Mouse (Mus musculus) stomach, postnatal 0 days (tissue): ENCODE data around the gene Sla2. TPM values are rescaled to one million over a fixed set of nuclear protein-coding genes. Genes with fewer than 3 reads are reported as not detected.
"Not testable (repeated sequence)": the region's sequence is repeated elsewhere in the genome, so short reads cannot be mapped to it uniquely, and the experiment has no call there.

ENCODE experiments used
- ATAC-seq: fragments of 200-750 bp; cut with Nextera tagmentation; 2 replicates; pipeline ENCODE4 v1.8.0; 2017; ENCODE audit not compliant: low FRiP score, low TSS enrichment
- DNase-seq: peaks from one replicate; pipeline ENCODE4 v3.0.0-alpha.2; 2016; ENCODE audit warnings: low spot score
- H3K27ac ChIP-seq: fragments of 300-500 bp; sonication (generic); replicated peaks from 2 replicates; pipeline ENCODE4 v1.5.1; 2014; ENCODE audit warnings: mild to moderate bottlenecking, control low read depth
- H3K27me3 ChIP-seq: fragments of 300-500 bp; sonication (generic); 2 replicates; pipeline ENCODE4 v1.6.1; 2014; ENCODE audit warnings: low read length; ENCODE audit not compliant: control insufficient read depth, insufficient read depth
- H3K36me3 ChIP-seq: fragments of 300-500 bp; sonication (generic); 2 replicates; pipeline ENCODE4 v1.6.1; 2014; ENCODE audit warnings: low read length, mixed read lengths; ENCODE audit not compliant: control insufficient read depth, insufficient read depth
- H3K4me1 ChIP-seq: fragments of 300-500 bp; sonication (generic); replicated peaks from 2 replicates; pipeline ENCODE4 v1.6.1; 2014; ENCODE audit warnings: antibody characterized with exemption; ENCODE audit not compliant: control insufficient read depth, insufficient read depth
- H3K4me2 ChIP-seq: fragments of 300-500 bp; sonication (generic); replicated peaks from 2 replicates; pipeline ENCODE4 v1.6.1; 2014; ENCODE audit warnings: low read depth, mild to moderate bottlenecking, control low read depth, moderate library complexity
- H3K4me3 ChIP-seq: fragments of 300-500 bp; sonication (generic); 2 replicates; pipeline ENCODE4 v1.5.1; 2014; ENCODE audit warnings: low read depth, low read length, control low read depth
- H3K9ac ChIP-seq: fragments of 300-500 bp; sonication (generic); 2 replicates; pipeline ENCODE4 v1.6.1; 2014; ENCODE audit warnings: mild to moderate bottlenecking, low read length, control low read depth, mixed read lengths
- H3K9me3 ChIP-seq: fragments of 300-500 bp; sonication (generic); 2 replicates; pipeline ENCODE4 v1.6.1; 2016; ENCODE audit warnings: low read length; ENCODE audit not compliant: control insufficient read depth
- CTCF ChIP-seq: IDR thresholded peaks from 2 replicates; pipeline ENCODE4 v1.5.1; 2016; ENCODE audit warnings: antibody characterized with exemption, low read depth, mild to moderate bottlenecking, moderate library complexity
- EP300 ChIP-seq: optimal IDR thresholded peaks from 2 replicates; pipeline ENCODE3; 2016; ENCODE audit warnings: antibody characterized with exemption
- WGBS: fragments of 180-500 bp; shearing (Covaris S2); extraction: QIAGEN DNeasy Blood & Tissue Kit; methylation state at CpG from one replicate; pipeline ENCODE4 v1.1.7; 2014; 5-methylcytosine and 5-hydroxymethylcytosine counted together
- polyA plus RNA-seq: library from polyadenylated mRNA; unstranded; fragments of >200 nt; fragmentation: Nextera tagmentation; extraction: Ambion mirVana; gene quantifications from 2 replicates; pipeline ENCODE4 v1.2.1, GENCODE M21; 2015

Sla2 gene
- polyA plus RNA-seq, 1 experiment from 2014 or later, result 0.17 TPM

DNA sequence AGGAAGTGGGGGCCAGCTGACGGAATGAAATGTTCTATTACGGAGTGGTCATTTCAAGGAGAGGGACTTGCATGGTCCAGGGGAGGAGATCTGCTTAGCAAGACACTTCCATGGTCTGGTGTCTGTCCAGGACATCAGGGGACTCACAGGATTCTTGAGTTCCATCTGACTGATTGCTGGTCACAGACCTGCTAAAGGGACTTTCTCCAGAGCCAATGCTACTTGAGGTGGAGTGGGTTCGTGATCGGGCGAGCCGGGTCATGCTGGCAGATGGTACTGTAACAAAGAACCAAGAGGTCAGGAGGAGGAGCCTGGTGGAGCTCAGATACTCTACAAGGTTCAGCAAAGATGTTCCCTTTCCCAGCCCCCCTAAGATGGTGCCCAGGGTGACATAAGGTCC is 41.6 kb upstream of the Sla2 start:
- Histone ChIP-seq H3K27me3 (no peaks in the 10 kb centered on the region), H3K9me3 (no peaks in the 10 kb centered on the region), H3K4me2 (no peak overlapping the region), H3K4me1 (no peaks in the 10 kb centered on the region), H3K36me3 (peaks cover 13% of the 10 kb centered on the region; the same call in 1 of the 2 replicates), H3K4me3 (no peak overlapping the region), H3K9ac (no peak overlapping the region), H3K27ac (no peak overlapping the region)
- TF ChIP-seq EP300, result no peak
- no peak for TF ChIP-seq CTCF
- ATAC-seq (no peak), DNase-seq (no peak)
- 84% methylated on average over 6 of the region's 6 CpGs for WGBS

- 80% methylated on average over 6 of the region's 6 CpGs for WGBS
- H3K9me3 ChIP-seq, result no peaks in the 10 kb centered on the region
- H3K4me1 ChIP-seq, result no peaks in the 10 kb centered on the region
- ATAC-seq (no peak), DNase-seq (no peak)
- no peak for TF ChIP-seq EP300
- TF ChIP-seq CTCF, result no peak
- no peaks in the 10 kb centered on the region for H3K27me3 ChIP-seq
- H3K9ac ChIP-seq, result no peak overlapping the region
- no peak overlapping the region for H3K4me3 ChIP-seq
- peaks cover 10% of the 10 kb centered on the region; the same call in 1 of the 2 replicates for H3K36me3 ChIP-seq
- H3K4me2 ChIP-seq, result no peak overlapping the region
- no peak overlapping the region for H3K27ac ChIP-seq
Observed at GRCm38 (mm10) chr2:156927663-156928062, 40.7 kb upstream of the Sla2 start.

DNA sequence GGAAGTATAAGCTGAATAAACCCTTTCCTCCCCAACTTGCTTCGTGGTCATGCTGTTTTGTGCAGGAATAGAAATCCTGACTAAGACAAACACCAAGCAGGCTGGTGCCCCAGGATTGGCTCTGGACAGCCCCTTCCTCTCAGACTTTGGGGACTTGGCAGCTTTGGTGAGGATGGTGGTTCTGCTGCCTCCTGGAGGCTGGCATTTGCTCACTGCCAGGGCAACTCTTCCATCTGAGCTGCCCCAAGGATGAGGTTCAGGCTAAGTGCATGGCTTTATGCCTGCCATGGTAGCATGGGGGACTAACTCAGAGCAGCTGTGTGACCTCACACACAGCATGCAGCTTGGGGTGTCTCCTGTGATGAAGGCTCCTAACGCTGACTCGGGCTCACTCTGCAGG is 38.6 kb upstream of the Sla2 start:
- H3K36me3 ChIP-seq, H3K27me3 ChIP-seq, H3K4me2 ChIP-seq, H3K4me3 ChIP-seq, H3K4me1 ChIP-seq, H3K27ac ChIP-seq, ATAC-seq, DNase-seq, H3K9me3 ChIP-seq, H3K9ac ChIP-seq: not testable (repeated sequence)
- TF ChIP-seq CTCF, result 0 out of 2 replicates have a peak, but pooled peaks have one; percentile 10
- WGBS, result 75% methylated on average over 3 of the region's 3 CpGs

- not testable (repeated sequence) for H3K4me1 ChIP-seq, H3K9ac ChIP-seq, H3K27ac ChIP-seq, H3K36me3 ChIP-seq, H3K9me3 ChIP-seq, H3K4me2 ChIP-seq, DNase-seq, H3K27me3 ChIP-seq, H3K4me3 ChIP-seq
- 0 out of 2 replicates have a peak, but pooled peaks have one; percentile 31 for ATAC-seq
- 87% methylated on average over 4 of the region's 4 CpGs for WGBS
Observed at GRCm38 (mm10) chr2:156925075-156925474, 38.1 kb upstream of the Sla2 start.

DNA sequence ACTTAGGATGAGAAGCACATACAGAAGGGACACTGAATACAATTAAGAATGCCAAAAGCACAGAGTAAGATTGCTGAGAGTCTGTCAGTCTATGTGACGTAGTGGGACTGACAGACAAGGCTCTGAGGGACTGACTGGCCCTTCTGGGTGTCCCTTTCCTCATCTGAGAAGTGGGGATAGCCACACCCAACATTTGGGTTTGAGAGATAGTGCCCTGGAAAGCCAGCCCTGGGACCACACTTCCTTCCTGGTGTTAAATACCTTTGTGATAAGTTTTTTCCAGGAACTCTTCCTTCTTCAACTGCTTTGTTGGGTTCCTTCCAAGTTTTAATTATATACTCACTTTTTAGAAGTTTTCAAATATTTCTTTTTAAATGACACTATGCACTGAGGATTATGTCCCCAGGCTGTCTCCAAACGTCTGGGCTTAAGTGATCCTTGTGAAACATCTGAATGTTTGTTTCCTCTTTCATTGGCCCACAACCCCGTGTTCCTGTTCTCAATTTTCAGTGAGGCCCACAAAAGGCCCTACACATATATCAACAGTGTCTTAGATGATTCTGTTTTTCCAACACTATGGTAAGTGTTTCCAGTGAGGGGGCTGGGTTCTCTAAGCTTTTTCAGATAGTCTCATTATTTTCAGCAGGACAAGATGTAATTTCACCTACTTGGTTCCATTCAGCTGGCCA is 37.4 kb upstream of the Sla2 start:
- H3K4me2 ChIP-seq, result no peak overlapping the region
- peaks cover 3% of the 10 kb centered on the region; the same call in 1 of the 2 replicates for H3K36me3 ChIP-seq
- no peak overlapping the region for H3K4me3 ChIP-seq
- TF ChIP-seq EP300, result no peak
- H3K9me3 ChIP-seq, result no peaks in the 10 kb centered on the region
- H3K27ac ChIP-seq, result no peak overlapping the region
- H3K4me1 ChIP-seq, result no peaks in the 10 kb centered on the region
- ATAC-seq (0 out of 2 replicates have a peak, but pooled peaks have one; percentile 18), DNase-seq (no peak)
- H3K27me3 ChIP-seq, result no peaks in the 10 kb centered on the region
- H3K9ac ChIP-seq, result no peak overlapping the region
- 29% methylated on average over 3 of the region's 3 CpGs for WGBS

- Histone ChIP-seq H3K36me3 (no peaks in the 10 kb centered on the region), H3K9me3 (no peaks in the 10 kb centered on the region), H3K27ac (no peak overlapping the region), H3K9ac (no peak overlapping the region), H3K4me3 (no peak overlapping the region), H3K4me1 (no peaks in the 10 kb centered on the region), H3K4me2 (no peak overlapping the region), H3K27me3 (no peaks in the 10 kb centered on the region)
- TF ChIP-seq CTCF, result no peak
- no peak for TF ChIP-seq EP300
- 88% methylated on average over 5 of the region's 5 CpGs for WGBS
- no peak for DNase-seq
- no peak for ATAC-seq
Observed at GRCm38 (mm10) chr2:156923057-156923456, 36.1 kb upstream of the Sla2 start.
